Mouse (Mus musculus): ENCODE measurements around the gene Slc46a3. TPM values are rescaled to one million over a fixed set of nuclear protein-coding genes. Genes with fewer than 3 reads are reported as not detected.
A peak's percentile ranks its signal among the peaks of the same experiment; 100 is the strongest.

Slc46a3 gene
- total RNA-seq, 1 experiment, result 4.1 TPM

DNA sequence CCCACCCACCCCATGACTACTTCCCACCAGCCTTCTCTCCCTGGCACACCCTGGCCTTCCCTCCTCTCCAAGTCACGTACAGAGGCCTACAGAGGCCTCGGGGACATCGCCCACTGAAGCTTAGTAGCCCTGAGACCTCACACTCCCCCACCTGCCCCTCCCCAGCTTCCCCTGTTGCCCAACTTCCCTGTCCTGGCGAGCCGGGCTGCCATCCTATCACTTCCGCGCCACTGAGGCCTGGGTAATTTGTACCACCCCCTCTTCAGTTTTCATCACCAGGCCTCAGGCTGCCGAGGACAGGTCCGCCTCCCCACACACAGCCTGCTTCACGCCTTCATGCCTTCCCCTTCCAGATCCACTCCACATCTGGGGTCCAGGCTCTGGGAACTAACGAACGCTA lies 55.2 kb downstream of the Slc46a3 start:
- in situ Hi-C loops (cut with MboI; ENCODE audit: low sequenced_read_pairs in 2 of 2, unreplicated experiment in 2 of 2), result no loop called here
- Histone ChIP-seq H3K27ac (ENCODE audit: insufficient read depth, low read depth, low read length, poor library complexity, severe bottlenecking) (no peak overlapping the region), H3K4me1 (ENCODE audit: control insufficient read depth in 2 of 2, insufficient read depth in 2 of 2, low read length in 2 of 2, poor library complexity in 1 of 2) (peaks cover 7 to 20% of the 10 kb centered on the region in 2 experiments; a peak in 2 of 4 replicates), H3K9me3 (ENCODE audit: control insufficient read depth, insufficient read depth, low read depth, low read length) (no peaks in the 10 kb centered on the region), H3K9ac (ENCODE audit: insufficient read depth, low read depth, low read length, poor library complexity, severe bottlenecking) (no peak overlapping the region), H3K36me3 (ENCODE audit: control insufficient read depth, insufficient read depth, low read length, poor library complexity, severe bottlenecking) (no peaks in the 10 kb centered on the region), H3K4me3 (ENCODE audit: insufficient read depth in 1 of 2, low read depth in 1 of 2, low read length in 2 of 2, poor library complexity in 1 of 2, severe bottlenecking in 1 of 2) (peak overlapping the region in 1 of 2 experiments; percentile 0; a peak in 1 of 4 replicates)
- DNase-seq (ENCODE audit: low read depth, low spot score), result no peak
- TF ChIP-seq ZNF384 (IDR thresholded peaks at IDR 0.05; ENCODE audit: low read depth, low read length), result no peak
- TF ChIP-seq ZC3H11A (IDR thresholded peaks at IDR 0.05; ENCODE audit: borderline replicate concordance, low read depth, low read length), result no peak
- no peak for TF ChIP-seq HCFC1 (IDR thresholded peaks at IDR 0.05; ENCODE audit: borderline replicate concordance, insufficient read depth, low read length)
- no peak for TF ChIP-seq CHD2 (IDR thresholded peaks at IDR 0.05; ENCODE audit: low read depth, low read length)
- no peak for TF ChIP-seq MAFK (IDR thresholded peaks at IDR 0.05; ENCODE audit: insufficient read depth, low read depth, low read length)

DNA sequence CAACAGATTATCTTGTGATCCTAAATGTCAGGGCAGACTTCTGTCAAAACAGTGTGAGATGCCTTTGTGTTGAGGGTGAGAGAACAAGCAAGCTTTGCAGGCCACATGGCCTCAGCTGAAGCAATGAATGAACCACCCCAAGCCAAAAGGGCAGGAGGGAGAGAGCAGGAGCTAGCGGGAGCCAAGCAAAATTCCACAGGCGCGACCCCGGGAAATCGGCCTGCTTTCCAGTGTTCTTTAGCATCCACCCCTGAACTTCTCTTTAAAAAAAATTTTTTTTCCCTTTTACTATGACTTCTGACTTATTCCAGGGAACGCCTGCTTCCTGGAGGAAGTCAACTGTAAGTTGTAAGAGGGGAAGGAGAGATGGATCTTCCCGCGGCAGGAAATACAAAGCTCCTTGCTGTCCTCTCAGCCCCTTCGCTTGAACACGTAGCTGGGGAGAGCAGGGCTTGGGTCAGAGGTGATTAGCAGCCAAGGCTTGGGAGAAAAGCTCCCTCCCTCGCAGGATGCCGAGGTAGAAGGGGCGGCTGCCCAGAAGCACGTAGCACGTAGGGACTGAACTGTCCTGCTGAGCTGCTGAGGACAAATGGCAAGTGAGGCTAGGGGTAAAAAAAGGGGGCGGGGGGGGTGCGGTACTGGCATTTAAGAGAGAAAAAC lies 59.6 kb downstream of the Slc46a3 start:
- Histone ChIP-seq H3K9ac (ENCODE audit: insufficient read depth, low read depth, low read length, poor library complexity, severe bottlenecking) (0 out of 2 replicates have a peak overlapping the region, but pooled peaks have one; percentile 12), H3K4me3 (ENCODE audit: insufficient read depth in 1 of 2, low read depth in 1 of 2, low read length in 2 of 2, poor library complexity in 1 of 2, severe bottlenecking in 1 of 2) (peak overlapping the region; percentile 13 to 34; a peak in 1 of 4 replicates), H3K27ac (ENCODE audit: insufficient read depth, low read depth, low read length, poor library complexity, severe bottlenecking) (no peak overlapping the region), H3K9me3 (ENCODE audit: control insufficient read depth, insufficient read depth, low read depth, low read length) (no peaks in the 10 kb centered on the region), H3K4me1 (ENCODE audit: control insufficient read depth in 2 of 2, insufficient read depth in 2 of 2, low read length in 2 of 2, poor library complexity in 1 of 2) (peaks cover 0 to 22% of the 10 kb centered on the region in 2 experiments; a peak in 1 of 4 replicates), H3K36me3 (ENCODE audit: control insufficient read depth, insufficient read depth, low read length, poor library complexity, severe bottlenecking) (no peaks in the 10 kb centered on the region)
- no peak for DNase-seq (ENCODE audit: low read depth, low spot score)
- no peak for TF ChIP-seq HCFC1 (IDR thresholded peaks at IDR 0.05; ENCODE audit: borderline replicate concordance, insufficient read depth, low read length)
- TF ChIP-seq ZNF384 (IDR thresholded peaks at IDR 0.05; ENCODE audit: low read depth, low read length), result no peak
- TF ChIP-seq MAFK (IDR thresholded peaks at IDR 0.05; ENCODE audit: insufficient read depth, low read depth, low read length), result no peak
- TF ChIP-seq CHD2 (IDR thresholded peaks at IDR 0.05; ENCODE audit: low read depth, low read length), result no peak
- no peak for TF ChIP-seq ZC3H11A (IDR thresholded peaks at IDR 0.05; ENCODE audit: borderline replicate concordance, low read depth, low read length)
- in situ Hi-C loops (cut with MboI; ENCODE audit: low sequenced_read_pairs in 2 of 2, unreplicated experiment in 2 of 2), result no loop called here

DNA sequence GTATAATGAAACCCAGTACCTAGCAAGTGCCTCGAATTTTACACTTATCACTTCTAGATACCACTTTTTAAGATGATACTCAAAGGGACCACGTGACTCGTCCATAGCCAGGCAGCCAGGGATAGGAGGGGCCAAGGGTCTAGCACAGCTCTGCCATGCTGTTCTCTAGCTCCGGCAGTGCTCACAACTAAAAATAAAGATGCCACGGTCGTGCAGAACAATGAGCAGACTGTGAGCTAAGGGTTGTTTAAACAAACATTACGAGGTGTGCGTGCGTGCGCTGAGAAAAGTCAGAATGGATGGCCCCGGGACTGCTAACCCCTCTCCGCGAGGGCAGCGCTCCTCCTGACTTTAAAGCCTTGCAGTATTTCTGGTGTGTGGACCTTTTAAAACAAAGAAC lies 61.8 kb downstream of the Slc46a3 start:
- no peak for DNase-seq (ENCODE audit: low read depth, low spot score)
- Histone ChIP-seq H3K4me1 (ENCODE audit: control insufficient read depth in 2 of 2, insufficient read depth in 2 of 2, low read length in 2 of 2, poor library complexity in 1 of 2) (peaks cover 0 to 19% of the 10 kb centered on the region in 2 experiments; a peak in 1 of 4 replicates), H3K9ac (ENCODE audit: insufficient read depth, low read depth, low read length, poor library complexity, severe bottlenecking) (no peak overlapping the region), H3K36me3 (ENCODE audit: control insufficient read depth, insufficient read depth, low read length, poor library complexity, severe bottlenecking) (no peaks in the 10 kb centered on the region), H3K9me3 (ENCODE audit: control insufficient read depth, insufficient read depth, low read depth, low read length) (no peaks in the 10 kb centered on the region), H3K4me3 (ENCODE audit: insufficient read depth in 1 of 2, low read depth in 1 of 2, low read length in 2 of 2, poor library complexity in 1 of 2, severe bottlenecking in 1 of 2) (no peak overlapping the region), H3K27ac (ENCODE audit: insufficient read depth, low read depth, low read length, poor library complexity, severe bottlenecking) (no peak overlapping the region)
- in situ Hi-C loops (cut with MboI; ENCODE audit: low sequenced_read_pairs in 2 of 2, unreplicated experiment in 2 of 2), result no loop called here
- TF ChIP-seq CHD2 (IDR thresholded peaks at IDR 0.05; ENCODE audit: low read depth, low read length) (no peak), HCFC1 (IDR thresholded peaks at IDR 0.05; ENCODE audit: borderline replicate concordance, insufficient read depth, low read length) (no peak), ZNF384 (IDR thresholded peaks at IDR 0.05; ENCODE audit: low read depth, low read length) (no peak), ZC3H11A (IDR thresholded peaks at IDR 0.05; ENCODE audit: borderline replicate concordance, low read depth, low read length) (no peak), MAFK (IDR thresholded peaks at IDR 0.05; ENCODE audit: insufficient read depth, low read depth, low read length) (no peak)

DNA sequence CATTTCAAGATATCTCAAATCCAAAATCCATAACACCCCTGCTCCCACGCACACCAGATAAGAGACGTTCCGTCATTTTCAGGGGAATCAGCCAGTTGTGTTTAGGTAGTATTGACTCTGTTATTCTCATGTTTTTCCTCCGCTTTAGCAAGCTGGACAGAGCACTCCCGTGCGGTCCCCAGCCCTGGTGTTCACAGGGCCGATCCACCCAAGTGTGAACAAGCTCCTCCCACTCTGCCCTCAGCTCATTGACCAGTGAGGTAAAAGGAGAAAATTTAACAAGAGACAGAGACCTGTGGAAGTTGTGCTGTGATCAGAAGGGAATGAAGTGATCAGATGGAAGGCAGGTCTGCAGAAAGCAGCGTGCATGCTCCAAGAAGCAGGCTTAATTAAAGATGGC lies 65.8 kb downstream of the Slc46a3 start:
- Histone ChIP-seq H3K27ac (ENCODE audit: insufficient read depth, low read depth, low read length, poor library complexity, severe bottlenecking) (no peak overlapping the region), H3K36me3 (ENCODE audit: control insufficient read depth, insufficient read depth, low read length, poor library complexity, severe bottlenecking) (no peaks in the 10 kb centered on the region), H3K4me3 (ENCODE audit: insufficient read depth in 1 of 2, low read depth in 1 of 2, low read length in 2 of 2, poor library complexity in 1 of 2, severe bottlenecking in 1 of 2) (no peak overlapping the region), H3K9me3 (ENCODE audit: control insufficient read depth, insufficient read depth, low read depth, low read length) (no peaks in the 10 kb centered on the region), H3K9ac (ENCODE audit: insufficient read depth, low read depth, low read length, poor library complexity, severe bottlenecking) (no peak overlapping the region), H3K4me1 (ENCODE audit: control insufficient read depth in 2 of 2, insufficient read depth in 2 of 2, low read length in 2 of 2, poor library complexity in 1 of 2) (peaks cover 2 to 16% of the 10 kb centered on the region in 2 experiments; a peak in 2 of 4 replicates)
- DNase-seq (ENCODE audit: low read depth, low spot score), result no peak
- in situ Hi-C loops (cut with MboI; ENCODE audit: low sequenced_read_pairs in 2 of 2, unreplicated experiment in 2 of 2), result no loop called here
- TF ChIP-seq ZNF384 (IDR thresholded peaks at IDR 0.05; ENCODE audit: low read depth, low read length), result no peak
- TF ChIP-seq MAFK (IDR thresholded peaks at IDR 0.05; ENCODE audit: insufficient read depth, low read depth, low read length), result no peak
- TF ChIP-seq CHD2 (IDR thresholded peaks at IDR 0.05; ENCODE audit: low read depth, low read length), result no peak
- no peak for TF ChIP-seq ZC3H11A (IDR thresholded peaks at IDR 0.05; ENCODE audit: borderline replicate concordance, low read depth, low read length)
- TF ChIP-seq HCFC1 (IDR thresholded peaks at IDR 0.05; ENCODE audit: borderline replicate concordance, insufficient read depth, low read length), result no peak

Other genes starting within 250 kb of the Slc46a3 start
- 5.1 and 5.2 TPM in 2 replicates for gene Flt1, start 168.8 kb downstream of the Slc46a3 start, total RNA-seq (2012; rRNA removed)
- gene Pomp, start 34.4 kb downstream of the Slc46a3 start, total RNA-seq (2012; rRNA removed), result 97.3 and 165 TPM in 2 replicates
- gene Mtus2, start 62.5 kb upstream of the Slc46a3 start, total RNA-seq (2012; rRNA removed), result 6.4 and 11.0 TPM in 2 replicates